Mouse (Mus musculus) thymus, postnatal 14 days (tissue): ENCODE measurements around the gene Gm21789.
"Not testable (repeated sequence)": the region's sequence is repeated elsewhere in the genome, so short reads cannot be mapped to it uniquely, and the experiment has no call there.

Experiments
- DNase-seq: peaks from one replicate; pipeline ENCODE4 v3.0.0; 2021

Gene Gm21789

DNA sequence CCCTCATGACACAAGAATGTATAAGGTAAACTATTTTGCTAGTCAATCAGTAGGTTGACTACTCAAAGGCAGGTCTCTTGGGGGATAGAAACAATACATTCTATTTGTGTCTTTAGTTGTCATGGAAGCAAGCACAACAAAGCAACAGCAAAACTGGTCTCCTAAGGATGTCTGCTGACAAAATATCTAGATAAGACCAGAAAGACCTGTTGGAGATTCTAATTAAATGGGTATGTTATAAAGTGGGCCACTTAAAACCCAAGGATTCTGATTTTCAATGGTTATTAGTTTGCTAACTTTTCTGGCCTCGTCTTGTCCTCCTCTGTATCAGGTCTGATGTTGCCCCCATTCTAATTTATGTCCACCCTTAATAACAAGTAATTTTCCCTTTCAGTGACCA, at the start of gene Gm21789:
Gene Gm21789, plus strand, starts transcription at position 301 of the 400 bp plus-strand sequence.
- DNase-seq, result not testable (repeated sequence)

DNA sequence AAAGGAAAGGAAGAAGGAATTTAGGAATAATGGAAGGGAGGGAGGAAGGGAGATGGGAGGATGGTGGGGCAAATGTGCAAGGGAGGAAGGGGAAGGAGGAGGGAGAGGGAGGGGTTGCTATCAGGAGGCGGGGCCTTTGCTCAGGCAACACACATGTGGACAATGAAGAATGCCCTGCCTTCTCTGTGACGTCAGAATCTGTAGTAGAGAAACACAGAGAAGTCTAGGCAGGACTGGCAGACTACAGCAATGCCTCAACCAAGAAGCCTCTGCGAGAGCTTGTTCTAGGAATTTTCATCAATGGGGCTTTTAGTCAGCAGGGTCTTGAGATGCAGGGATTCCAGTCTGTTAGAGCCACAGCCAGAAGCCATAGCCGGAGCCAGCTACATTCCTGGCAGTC, 47.2 kb upstream of the Gm21789 start, which contains the start of gene Btbd35f30:
Gene Btbd35f30, plus strand, starts transcription at position 301 of the 400 bp plus-strand sequence.
- DNase-seq, result not testable (repeated sequence)

- not testable (repeated sequence) for DNase-seq
Observed at GRCm38 (mm10) chrX:32973597-32973996, 32.0 kb downstream of the Gm21789 start, which contains the start of gene Btbd35f5. Btbd35f5 (plus strand) TSS chrX:32973897.
